7 mouse cellular contexts compared by ENCODE assay signal in genomic region chr3:65455597-65456284, GRCm38 (mm10).
DNase-seq lines count a peak whose midpoint lies in the region; ATAC-seq lines count a peak whose summit lies in the region.

No protein-coding gene starts in this region.

- H3K9me3 ChIP-seq in embryonic facial prominence, embryonic 13.5 days = peaks cover 4% of the 10 kb centered on the region; the same call in 1 of the 2 replicates
- no peaks in the 10 kb centered on the region for H3K9me3 ChIP-seq in neural tube, embryonic 12.5 days

- intact Hi-C loops in left cerebral cortex, postnatal 25 days (cut with DNase I) = no loop called here

- peak overlapping the region; percentile 5; the same call in 1 of the 2 replicates for H3K4me3 ChIP-seq in brown adipose tissue, adult 24 weeks (ENCODE audit: insufficient read depth, low read depth, low read length)
- H3K4me3 ChIP-seq in embryonic facial prominence, embryonic 13.5 days = no peak overlapping the region
- H3K4me3 ChIP-seq in neural tube, embryonic 12.5 days = no peak overlapping the region

- no peaks in the 10 kb centered on the region for H3K27me3 ChIP-seq in embryonic facial prominence, embryonic 13.5 days
- H3K27me3 ChIP-seq in neural tube, embryonic 12.5 days (replicated peaks) = no peaks in the 10 kb centered on the region

- H3K4me1 ChIP-seq in brown adipose tissue, adult 24 weeks (ENCODE audit: control insufficient read depth, insufficient read depth, insufficient read length, low read length) = no peaks in the 10 kb centered on the region; the same call in 1 of the 2 replicates
- peaks cover 10% of the 10 kb centered on the region for H3K4me1 ChIP-seq in embryonic facial prominence, embryonic 13.5 days
- peaks cover 5% of the 10 kb centered on the region; the same call in 1 of the 2 replicates for H3K4me1 ChIP-seq in neural tube, embryonic 12.5 days

- peak; percentile 81 to 87 for DNase-seq in heart, adult 18-20 months
- peak; percentile 76 for DNase-seq in kidney, adult 11 months
- DNase-seq in left cerebral cortex, postnatal 25 days (ENCODE audit: low spot score in 2 of 2) = peak; percentile 45 to 54
- DNase-seq in B cell, adult 2 months = no peak

- peak overlapping the region; percentile 32; the same call in 1 of the 2 replicates for H3K9ac ChIP-seq in embryonic facial prominence, embryonic 13.5 days
- no peak overlapping the region for H3K9ac ChIP-seq in neural tube, embryonic 12.5 days

- no peak overlapping the region; the same call in 1 of the 2 replicates for H3K27ac ChIP-seq in brown adipose tissue, adult 24 weeks (replicated peaks; ENCODE audit: low read depth, low read length)
- peak overlapping the region; percentile 88 for H3K27ac ChIP-seq in embryonic facial prominence, embryonic 13.5 days
- H3K27ac ChIP-seq in neural tube, embryonic 12.5 days = peak overlapping the region; percentile 62

- WGBS in embryonic facial prominence, embryonic 13.5 days = 23% methylated on average over 14 of the region's 14 CpGs
- WGBS in neural tube, embryonic 12.5 days = 34% methylated on average over 14 of the region's 14 CpGs

- peak; percentile 78; the same call in 1 of the 2 replicates for ATAC-seq in embryonic facial prominence, embryonic 13.5 days (ENCODE audit: insufficient number of reproducible peaks, insufficient read depth, low FRiP score, low TSS enrichment, low read depth)
- ATAC-seq in neural tube, embryonic 12.5 days (ENCODE audit: low FRiP score, low read depth) = peak; percentile 94

- H3K4me2 ChIP-seq in embryonic facial prominence, embryonic 13.5 days = peak overlapping the region; percentile 20
- no peak overlapping the region; the same call in 1 of the 2 replicates for H3K4me2 ChIP-seq in neural tube, embryonic 12.5 days (replicated peaks)

- no peaks in the 10 kb centered on the region for H3K36me3 ChIP-seq in embryonic facial prominence, embryonic 13.5 days
- no peaks in the 10 kb centered on the region for H3K36me3 ChIP-seq in neural tube, embryonic 12.5 days

Comparison
In these comparisons a context has a peak if more than half of its experiments do, and no peak if none do; other contexts are left out.
1. DNase-seq: peak in heart, adult 18-20 months (2 of 2), kidney, adult 11 months (single experiment) and left cerebral cortex, postnatal 25 days (2 of 2); none in B cell, adult 2 months (0 of 2).